Mouse (Mus musculus): ENCODE measurements around the gene Zdhhc6. TPM values are rescaled to one million over a fixed set of nuclear protein-coding genes. Genes with fewer than 3 reads are reported as not detected.
A peak's percentile ranks its signal among the peaks of the same experiment; 100 is the strongest.

Gene Zdhhc6
- polyA plus RNA-seq, 1 experiment from 2014 or later = 90.1 TPM

GRCm38 (mm10) chr19:55253239-55253569, 62.6 kb downstream of the Zdhhc6 start:
- Histone ChIP-seq H3K4me1 (peaks cover 13% of the 10 kb centered on the region), H3K27me3 (0 out of 2 replicates have a peak, but pooled peaks cover 3% of the 10 kb centered on the region), H3K9ac (peak overlapping the region; percentile 64), H3K4me3 (peak overlapping the region; percentile 52), H3K9me3 (replicated peaks) (no peaks in the 10 kb centered on the region), H3K27ac (no peak overlapping the region; the same call in 1 of the 2 replicates), H3K36me3 (no peaks in the 10 kb centered on the region), H3K4me2 (replicated peaks) (peak overlapping the region; percentile 93)
- WGBS = 2% methylated on average over 9 of the region's 9 CpGs
- ATAC-seq (ENCODE audit: low FRiP score) = peak; percentile 24; the same call in 1 of the 2 replicates

- H3K36me3 ChIP-seq = no peaks in the 10 kb centered on the region
- H3K27ac ChIP-seq = no peak within 1 kb of the TSS
- 94% methylated on average over 9 of the region's 9 CpGs for WGBS
- H3K4me3 ChIP-seq = no peak within 1 kb of the TSS
- 0 out of 2 replicates have a peak, but pooled peaks cover 3% of the 10 kb centered on the region for H3K27me3 ChIP-seq
- H3K4me1 ChIP-seq = peaks cover 13% of the 10 kb centered on the region
- no peaks in the 10 kb centered on the region for H3K9me3 ChIP-seq (replicated peaks)
- ATAC-seq (ENCODE audit: low FRiP score) = no peak
- H3K9ac ChIP-seq = no peak within 1 kb of the TSS
- peak within 1 kb of the TSS; percentile 93; the same call in 1 of the 2 replicates for H3K4me2 ChIP-seq (replicated peaks)
These were observed 64.3 kb downstream of the Zdhhc6 start, which contains the start of gene Acsl5 for GRCm38 (mm10) chr19:55251383-55252124. Acsl5 (plus strand) TSS chr19:55251938.

- 0 out of 2 replicates have a peak, but pooled peaks cover 3% of the 10 kb centered on the region for H3K27me3 ChIP-seq
- H3K36me3 ChIP-seq = no peaks in the 10 kb centered on the region
- no peaks in the 10 kb centered on the region for H3K9me3 ChIP-seq (replicated peaks)
- H3K9ac ChIP-seq = no peak overlapping the region
- 89% methylated on average over 5 of the region's 5 CpGs for WGBS
- no peak for ATAC-seq (ENCODE audit: low FRiP score)
- H3K4me3 ChIP-seq = no peak overlapping the region
- H3K27ac ChIP-seq = no peak overlapping the region
- H3K4me1 ChIP-seq = peaks cover 13% of the 10 kb centered on the region
- H3K4me2 ChIP-seq (replicated peaks) = no peak overlapping the region
These were observed 65.4 kb downstream of the Zdhhc6 start for GRCm38 (mm10) chr19:55250451-55250850.

GRCm38 (mm10) chr19:55247991-55248520, 67.8 kb downstream of the Zdhhc6 start:
- no peaks in the 10 kb centered on the region for H3K36me3 ChIP-seq
- H3K4me3 ChIP-seq = no peak overlapping the region
- 0 out of 2 replicates have a peak, but pooled peaks cover 3% of the 10 kb centered on the region for H3K27me3 ChIP-seq
- ATAC-seq (ENCODE audit: low FRiP score) = no peak
- H3K9me3 ChIP-seq (replicated peaks) = no peaks in the 10 kb centered on the region
- H3K9ac ChIP-seq = no peak overlapping the region
- 0 out of 2 replicates have a peak, but pooled peaks cover 2% of the 10 kb centered on the region for H3K4me1 ChIP-seq
- 71% methylated on average over 9 of the region's 9 CpGs for WGBS
- no peak overlapping the region for H3K27ac ChIP-seq
- H3K4me2 ChIP-seq (replicated peaks) = no peak overlapping the region

- Histone ChIP-seq H3K36me3 (no peaks in the 10 kb centered on the region), H3K9me3 (replicated peaks) (no peaks in the 10 kb centered on the region), H3K27me3 (0 out of 2 replicates have a peak, but pooled peaks cover 3% of the 10 kb centered on the region), H3K4me2 (replicated peaks) (no peak overlapping the region), H3K4me3 (no peak overlapping the region), H3K4me1 (no peaks in the 10 kb centered on the region), H3K27ac (no peak overlapping the region), H3K9ac (no peak overlapping the region)
- ATAC-seq (ENCODE audit: low FRiP score) = no peak
- 85% methylated on average over 5 of the region's 5 CpGs for WGBS
These were observed 68.3 kb downstream of the Zdhhc6 start for GRCm38 (mm10) chr19:55247563-55247962.

- H3K36me3 ChIP-seq = no peaks in the 10 kb centered on the region
- no peak for ATAC-seq (ENCODE audit: low FRiP score)
- H3K9me3 ChIP-seq (replicated peaks) = no peaks in the 10 kb centered on the region
- H3K4me2 ChIP-seq (replicated peaks) = no peak overlapping the region
- no peak overlapping the region for H3K27ac ChIP-seq
- WGBS = 32% methylated on average over 7 of the region's 7 CpGs
- no peak overlapping the region for H3K9ac ChIP-seq
- no peak overlapping the region for H3K4me3 ChIP-seq
- no peaks in the 10 kb centered on the region for H3K4me1 ChIP-seq
- no peaks in the 10 kb centered on the region for H3K27me3 ChIP-seq
These were observed 71.0 kb downstream of the Zdhhc6 start for GRCm38 (mm10) chr19:55244791-55245231.

- Histone ChIP-seq H3K4me2 (replicated peaks) (no peak within 1 kb of the TSS), H3K9ac (no peak within 1 kb of the TSS), H3K27me3 (no peaks in the 10 kb centered on the region), H3K27ac (no peak within 1 kb of the TSS), H3K4me3 (no peak within 1 kb of the TSS), H3K36me3 (no peaks in the 10 kb centered on the region), H3K9me3 (replicated peaks) (no peaks in the 10 kb centered on the region), H3K4me1 (no peaks in the 10 kb centered on the region)
- 72% methylated on average over 6 of the region's 6 CpGs for WGBS
- no peak for ATAC-seq (ENCODE audit: low FRiP score)
These were observed 74.6 kb downstream of the Zdhhc6 start, which contains the start of gene Gucy2g for GRCm38 (mm10) chr19:55241186-55241645. Gucy2g (minus strand) TSS chr19:55241236.

GRCm38 (mm10) chr19:55239766-55240426, 75.9 kb downstream of the Zdhhc6 start:
- Histone ChIP-seq H3K27ac (no peak overlapping the region), H3K36me3 (no peaks in the 10 kb centered on the region), H3K9me3 (replicated peaks) (no peaks in the 10 kb centered on the region), H3K4me3 (no peak overlapping the region), H3K27me3 (no peaks in the 10 kb centered on the region), H3K4me2 (replicated peaks) (no peak overlapping the region), H3K4me1 (no peaks in the 10 kb centered on the region), H3K9ac (no peak overlapping the region)
- WGBS = 73% methylated on average over 6 of the region's 6 CpGs
- ATAC-seq (ENCODE audit: low FRiP score) = no peak

GRCm38 (mm10) chr19:55236564-55236963, 79.3 kb downstream of the Zdhhc6 start:
- Histone ChIP-seq H3K36me3 (no peaks in the 10 kb centered on the region), H3K4me1 (no peaks in the 10 kb centered on the region), H3K9me3 (replicated peaks) (no peaks in the 10 kb centered on the region), H3K4me3 (no peak overlapping the region), H3K27ac (no peak overlapping the region), H3K27me3 (no peaks in the 10 kb centered on the region), H3K4me2 (replicated peaks) (no peak overlapping the region), H3K9ac (no peak overlapping the region)
- 82% methylated on average over 5 of the region's 5 CpGs for WGBS
- no peak for ATAC-seq (ENCODE audit: low FRiP score)

GRCm38 (mm10) chr19:55236026-55236425, 79.8 kb downstream of the Zdhhc6 start:
- no peak overlapping the region for H3K27ac ChIP-seq
- no peak overlapping the region for H3K4me2 ChIP-seq (replicated peaks)
- no peaks in the 10 kb centered on the region for H3K9me3 ChIP-seq (replicated peaks)
- no peaks in the 10 kb centered on the region for H3K27me3 ChIP-seq
- H3K4me3 ChIP-seq = no peak overlapping the region
- ATAC-seq (ENCODE audit: low FRiP score) = no peak
- no peak overlapping the region for H3K9ac ChIP-seq
- H3K36me3 ChIP-seq = no peaks in the 10 kb centered on the region
- 55% methylated on average over 2 of the region's 2 CpGs for WGBS
- no peaks in the 10 kb centered on the region for H3K4me1 ChIP-seq

- H3K9me3 ChIP-seq (replicated peaks) = no peaks in the 10 kb centered on the region
- no peak for ATAC-seq (ENCODE audit: low FRiP score)
- H3K36me3 ChIP-seq = no peaks in the 10 kb centered on the region
- no peak overlapping the region for H3K9ac ChIP-seq
- whole genome bisulfite sequencing = 54% methylated on average over 8 of the region's 8 CpGs
- H3K27me3 ChIP-seq = no peaks in the 10 kb centered on the region
- no peak overlapping the region for H3K4me2 ChIP-seq (replicated peaks)
- H3K27ac ChIP-seq = no peak overlapping the region
- H3K4me1 ChIP-seq = peaks cover 3% of the 10 kb centered on the region; the same call in 1 of the 2 replicates
- no peak overlapping the region for H3K4me3 ChIP-seq
These were observed 83.7 kb downstream of the Zdhhc6 start for GRCm38 (mm10) chr19:55232136-55232535.

GRCm38 (mm10) chr19:55231081-55231480, 84.8 kb downstream of the Zdhhc6 start:
- Histone ChIP-seq H3K4me1 (peaks cover 3% of the 10 kb centered on the region; the same call in 1 of the 2 replicates), H3K27ac (no peak overlapping the region), H3K27me3 (no peaks in the 10 kb centered on the region), H3K9me3 (replicated peaks) (no peaks in the 10 kb centered on the region), H3K36me3 (no peaks in the 10 kb centered on the region), H3K9ac (no peak overlapping the region), H3K4me3 (no peak overlapping the region), H3K4me2 (replicated peaks) (no peak overlapping the region)
- no peak for ATAC-seq (ENCODE audit: low FRiP score)
- 84% methylated on average over 10 of the region's 10 CpGs for WGBS
